Mouse (Mus musculus) CH12F3 (cell line): ENCODE measurements at regions not wholly inside any gene's neighbourhood (a gene's known extent, or its start where the extent isn't known, plus 50 kb on each side); places are given as distances from the start of the nearest gene placed in this dataset.

Experiments used
- in situ Hi-C: fragments of 300-500 bp; cut with MboI; formaldehyde crosslinking; loops from 2 replicates; pipeline ENCODE4 v1.14.3; 2020; ENCODE audit warnings: low sequenced_read_pairs

- in situ Hi-C loops: no loop called here
These were observed 120.1 kb upstream of the Hs6st1 start for GRCm38 (mm10) chr1:35948104-35948503.

GRCm38 (mm10) chr1:35951082-35951481 lies 117.1 kb upstream of the Hs6st1 start:
- in situ Hi-C loops: no loop called here

- in situ Hi-C loops: no loop called here
These were observed 114.5 kb upstream of the Hs6st1 start for GRCm38 (mm10) chr1:35953721-35954120.

- in situ Hi-C loops: no loop called here
These were observed 110.5 kb upstream of the Hs6st1 start for GRCm38 (mm10) chr1:35957425-35958372.

GRCm38 (mm10) chr1:35959729-35960128 lies 108.5 kb upstream of the Hs6st1 start:
- in situ Hi-C loops: no loop called here

GRCm38 (mm10) chr1:35960844-35961243 lies 107.4 kb upstream of the Hs6st1 start:
- in situ Hi-C loops: no loop called here

- in situ Hi-C loops: no loop called here
These were observed 106.3 kb upstream of the Hs6st1 start for GRCm38 (mm10) chr1:35961923-35962322.

GRCm38 (mm10) chr1:35968489-35968888 lies 99.7 kb upstream of the Hs6st1 start:
- in situ Hi-C loops: no loop called here

- in situ Hi-C loops: no loop called here
These were observed 96.6 kb upstream of the Hs6st1 start for GRCm38 (mm10) chr1:35971435-35972189.

- in situ Hi-C loops: no loop called here
These were observed 96.0 kb upstream of the Hs6st1 start for GRCm38 (mm10) chr1:35972190-35972584.

GRCm38 (mm10) chr1:35973386-35973785 lies 94.8 kb upstream of the Hs6st1 start:
- in situ Hi-C loops: no loop called here

GRCm38 (mm10) chr1:35975611-35976208 lies 92.5 kb upstream of the Hs6st1 start:
- in situ Hi-C loops: no loop called here

- in situ Hi-C loops: no loop called here
These were observed 91.7 kb upstream of the Hs6st1 start for GRCm38 (mm10) chr1:35976528-35976927.

- in situ Hi-C loops: no loop called here
These were observed 90.1 kb upstream of the Hs6st1 start for GRCm38 (mm10) chr1:35978116-35978515.

GRCm38 (mm10) chr1:35978766-35979165 lies 89.4 kb upstream of the Hs6st1 start:
- in situ Hi-C loops: no loop called here

- in situ Hi-C loops: no loop called here
These were observed 87.0 kb upstream of the Hs6st1 start for GRCm38 (mm10) chr1:35981226-35981625.

- in situ Hi-C loops: no loop called here
These were observed 84.8 kb upstream of the Hs6st1 start for GRCm38 (mm10) chr1:35983361-35983760.

- in situ Hi-C loops: no loop called here
These were observed 82.9 kb upstream of the Hs6st1 start for GRCm38 (mm10) chr1:35985318-35985717.

- in situ Hi-C loops: no loop called here
These were observed 81.5 kb upstream of the Hs6st1 start for GRCm38 (mm10) chr1:35986666-35987065.

GRCm38 (mm10) chr1:35992227-35992909 lies 75.8 kb upstream of the Hs6st1 start:
- in situ Hi-C loops: no loop called here

- in situ Hi-C loops: no loop called here
These were observed 75.3 kb upstream of the Hs6st1 start for GRCm38 (mm10) chr1:35992937-35993336.
